Mouse (Mus musculus) liver, embryonic 14.5 days (tissue): ENCODE data around the gene Ildr2.

Experiments used
- CTCF ChIP-seq: IDR thresholded peaks from 2 replicates; pipeline ENCODE4 v1.5.1; 2016; ENCODE audit warnings: antibody characterized with exemption, low read depth, control low read depth
- EP300 ChIP-seq: IDR thresholded peaks from 2 replicates; pipeline ENCODE4 v1.6.1; 2016; ENCODE audit warnings: antibody characterized with exemption, low read depth

DNA sequence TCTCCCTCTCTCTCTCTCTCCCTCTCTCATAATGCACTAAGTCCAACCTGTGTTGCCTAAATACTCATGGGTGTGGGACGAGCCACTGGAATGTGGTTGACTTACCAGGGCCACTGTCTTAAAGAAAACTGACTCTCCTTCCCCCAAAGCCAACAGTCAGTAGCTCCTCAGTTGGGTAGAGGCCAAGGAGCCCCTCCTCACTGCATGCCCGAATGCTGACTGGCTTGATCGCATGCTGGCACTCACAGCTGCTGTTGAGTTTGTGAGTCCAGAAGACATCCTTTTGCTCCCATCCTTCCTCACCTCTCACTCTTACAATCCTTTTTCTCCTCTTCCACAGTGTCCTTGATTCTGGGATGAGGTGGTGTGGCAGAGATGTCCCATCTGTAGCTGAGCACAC lies 93.0 kb downstream of the Ildr2 start:
- TF ChIP-seq EP300: no peak
- TF ChIP-seq CTCF: no peak
